9 mouse cellular contexts compared by ENCODE assay signal in genomic region chr16:29198461-29198860, GRCm38 (mm10). TPM values are rescaled to one million over a fixed set of nuclear protein-coding genes. Genes with fewer than 3 reads are reported as not detected.
DNase-seq lines count a peak whose midpoint lies in the region; TF ChIP-seq lines count a peak whose summit lies in the region.
"Had no signal": no experiment of that assay in that cellular context is flagged by ENCODE, and none has a peak within 500 bp of the region (broad histone marks: within the 10 kb centered on the region; RNA-seq: fewer than 3 reads in every experiment).

No protein-coding gene starts in this region.

- DNase-seq in gastrocnemius, adult 2 months: peak; percentile 42
- DNase-seq in gastrocnemius, adult 18-20 months (ENCODE audit: low spot score): no peak
- DNase-seq in urinary bladder, postnatal 25 days (ENCODE audit: low spot score): peak; percentile 30
- DNase-seq in urinary bladder, postnatal 10 days (ENCODE audit: low spot score): no peak
- peak; percentile 56 for DNase-seq in left cerebral cortex, postnatal 4 days
- DNase-seq in thymus, postnatal 25 days: no peak
- DNase-seq in adrenal gland, adult 18-20 months (ENCODE audit: low spot score in 2 of 2): no peak
- no peak for DNase-seq in thymus, postnatal 36 days
- DNase-seq: liver, embryonic 13.5 days had no signal

- no peak for TF ChIP-seq CTCF in gastrocnemius, adult 2 months (IDR thresholded peaks at IDR 0.05)

- H3K27ac ChIP-seq in gastrocnemius, adult 2 months: no peak overlapping the region
- H3K27ac ChIP-seq: liver, embryonic 13.5 days had no signal

- no peak overlapping the region for H3K4me3 ChIP-seq in gastrocnemius, adult 2 months
- H3K4me3 ChIP-seq: liver, embryonic 13.5 days had no signal

- intact Hi-C loops in gastrocnemius, adult 2 months (cut with DNase I): loop anchor here (5.0 kb wide), 1 partner anchor 51 kb away; no protein-coding TSS in a partner anchor
- intact Hi-C loops in left cerebral cortex, postnatal 4 days (cut with DNase I): no loop called here

RNA-seq across cellular contexts. Expression of gene Hrasls, which starts 11.0 kb away (rescaled TPM):
- total RNA-seq in gastrocnemius, adult 2 months (2021): 10 to 100 TPM; 63.0 to 63.8 TPM
- 10 to 100 TPM; 67.0 to 72.6 TPM for total RNA-seq in gastrocnemius, adult 18-20 months (2021)
- 1 to 10 TPM; 5.1 to 5.9 TPM for total RNA-seq in left cerebral cortex, postnatal 4 days (2021)
- total RNA-seq in adrenal gland, adult 18-20 months (2021): 1 to 10 TPM; 1.5 to 6.4 TPM

Comparison
In these comparisons a context has a peak if more than half of its experiments do, and no peak if none do; other contexts are left out.
1. DNase-seq: peak in gastrocnemius, adult 2 months (single experiment), urinary bladder, postnatal 25 days (single experiment) and left cerebral cortex, postnatal 4 days (single experiment); none in gastrocnemius, adult 18-20 months (single experiment), urinary bladder, postnatal 10 days (single experiment), thymus, postnatal 25 days (single experiment), adrenal gland, adult 18-20 months (0 of 2) and thymus, postnatal 36 days (0 of 2).
2. RNA of gene Hrasls, which starts 11.0 kb away (total RNA-seq): 67.0 to 72.6 TPM in gastrocnemius, adult 18-20 months and 63.0 to 63.8 TPM in gastrocnemius, adult 2 months; 1.5 to 6.4 TPM in adrenal gland, adult 18-20 months and 5.1 to 5.9 TPM in left cerebral cortex, postnatal 4 days; every median in the first group is over 4 times any median in the second.